Mouse (Mus musculus): ENCODE results near the gene Itsn1.
A peak's percentile ranks its signal among the peaks of the same experiment; 100 is the strongest.

Gene Itsn1

DNA sequence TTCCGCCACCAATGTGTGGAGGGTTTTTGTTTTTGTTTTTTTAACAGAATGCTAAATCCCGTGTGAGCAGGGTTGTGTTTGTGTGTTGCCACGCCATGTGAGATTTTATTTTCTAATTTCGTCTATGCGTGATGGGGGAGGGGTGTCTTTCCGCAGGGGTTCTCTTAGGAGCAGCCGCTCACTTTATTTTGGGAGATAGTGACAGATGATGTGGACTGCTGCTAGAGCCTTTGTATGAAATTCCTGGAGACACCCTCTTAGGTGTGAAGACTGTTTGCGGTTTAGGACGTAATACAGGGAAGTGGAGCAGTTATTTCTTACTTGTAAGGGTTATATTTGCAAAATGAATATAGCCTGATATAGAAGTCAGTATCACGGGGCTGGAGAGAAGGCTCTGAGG is 176.9 kb downstream of the Itsn1 start:
- DNase-seq (ENCODE audit: extremely low spot score): no peak

DNA sequence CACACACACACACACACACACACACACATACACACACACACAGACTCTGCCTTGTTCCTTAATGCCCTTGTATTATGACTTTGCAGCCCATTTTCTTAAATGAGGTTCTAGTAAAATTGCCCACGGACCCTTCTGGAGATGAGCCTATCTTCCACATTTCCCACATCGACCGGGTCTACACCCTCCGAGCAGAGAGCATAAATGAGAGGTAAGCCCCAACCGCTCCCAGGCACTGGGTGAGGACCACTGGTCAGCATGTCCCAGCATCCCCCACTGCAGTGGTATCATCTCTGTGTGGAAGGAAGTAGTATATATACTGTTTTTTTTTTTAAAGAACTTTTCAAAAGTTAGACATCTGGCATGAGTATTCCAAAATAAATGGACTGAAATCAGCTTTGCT is 177.6 kb downstream of the Itsn1 start:
- DNase-seq (ENCODE audit: extremely low spot score): no peak

DNA sequence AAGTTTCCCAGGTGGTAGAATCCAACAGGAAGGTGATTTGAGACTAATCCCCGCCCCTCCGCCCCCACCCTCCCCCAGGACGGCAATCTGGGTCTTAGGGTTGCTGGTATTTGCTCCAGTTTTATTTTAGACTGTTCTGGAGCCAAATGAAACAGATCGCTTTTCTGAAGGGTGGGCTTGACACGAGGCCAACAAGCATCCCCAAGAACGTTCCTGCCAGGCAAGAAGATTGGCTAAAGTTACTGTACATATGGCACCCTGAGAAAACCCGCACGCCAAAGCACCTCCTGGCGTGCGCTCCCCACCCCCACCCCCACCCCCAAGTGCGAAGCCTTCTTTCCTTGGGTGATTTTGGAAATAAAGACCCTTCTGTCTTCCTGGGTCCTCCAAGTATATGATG is 178.1 kb downstream of the Itsn1 start:
- no peak for DNase-seq (ENCODE audit: extremely low spot score)

DNA sequence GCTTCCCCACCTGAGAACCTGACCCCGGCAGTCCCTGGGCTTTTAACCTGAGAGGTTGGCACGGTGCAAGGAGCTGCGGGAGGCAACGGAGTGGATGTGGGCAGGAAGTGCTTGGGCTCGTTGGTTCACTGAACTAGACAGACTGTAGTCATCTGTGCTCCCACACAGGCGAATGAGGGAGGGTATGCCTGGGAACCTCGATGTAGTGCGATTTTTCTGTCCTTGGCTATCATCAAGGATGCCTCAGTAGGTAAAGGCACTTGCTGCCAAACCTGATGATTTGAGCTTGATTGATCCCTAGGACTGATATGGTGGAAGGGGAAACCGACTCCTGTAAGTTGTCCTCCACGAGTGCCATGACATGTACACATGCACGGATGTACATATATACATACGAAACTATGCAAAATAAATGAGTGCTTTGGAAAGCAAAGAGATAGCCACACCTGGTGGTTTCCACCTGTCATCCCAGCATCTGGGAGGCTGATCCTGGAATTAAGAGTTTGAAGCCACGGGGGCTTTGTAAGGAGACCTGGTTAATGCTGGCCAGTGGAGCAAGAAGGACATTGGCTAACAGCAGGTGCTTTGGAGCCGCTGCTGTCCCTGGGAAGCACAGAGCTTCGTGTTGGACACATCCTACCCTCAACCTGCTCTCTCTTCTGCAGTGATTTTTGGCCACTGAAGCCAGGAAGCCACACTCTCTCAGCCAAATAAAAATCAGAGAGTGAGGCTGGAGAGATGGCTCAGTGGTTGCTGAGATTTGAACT is 180.7 kb downstream of the Itsn1 start:
- no peak for DNase-seq (ENCODE audit: extremely low spot score)

DNA sequence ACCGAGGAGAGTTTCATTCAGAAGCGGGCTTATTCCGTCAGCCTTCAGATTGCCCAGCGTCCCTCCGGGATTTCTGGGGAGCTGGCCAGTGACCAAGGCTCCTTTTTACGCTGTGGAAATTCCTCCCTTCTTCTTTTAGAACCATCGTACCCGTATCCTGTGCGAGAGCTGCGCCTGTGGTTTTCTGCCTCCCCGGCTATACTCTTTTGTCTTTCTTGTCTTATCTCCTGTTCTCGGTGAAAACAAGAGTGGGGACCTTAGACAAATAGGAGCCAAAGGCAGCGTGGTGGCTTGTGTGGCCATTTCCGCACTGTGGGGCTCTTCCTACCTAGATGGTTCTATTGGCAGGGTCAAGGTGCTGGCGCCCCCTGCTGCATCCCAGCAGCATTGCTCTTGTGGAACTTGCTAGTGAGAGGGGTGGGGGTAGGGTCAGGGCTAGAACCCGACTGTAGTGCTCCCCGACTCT is 188.6 kb downstream of the Itsn1 start:
- peak; percentile 83 for DNase-seq (ENCODE audit: extremely low spot score)

DNA sequence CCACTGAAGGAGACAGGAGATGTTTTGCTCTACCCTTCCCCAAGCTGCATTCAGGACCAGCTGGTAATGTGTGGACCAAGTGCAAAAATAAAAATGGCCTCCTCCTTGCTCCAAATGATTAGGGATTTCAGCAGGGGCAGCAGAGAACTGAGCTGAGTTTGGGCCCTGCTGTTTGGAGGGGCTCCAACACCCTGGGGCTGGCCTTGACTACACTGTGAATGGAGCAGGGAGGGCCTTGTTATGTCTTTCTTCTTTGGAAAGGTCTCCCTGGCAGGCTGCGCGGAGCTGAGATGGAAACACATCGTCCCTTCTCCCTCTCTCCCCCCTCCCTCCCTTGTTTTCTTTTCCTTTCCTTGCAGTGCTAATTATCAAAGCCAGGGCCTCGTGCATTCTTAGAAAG is 189.4 kb downstream of the Itsn1 start:
- DNase-seq (ENCODE audit: extremely low spot score): no peak

DNA sequence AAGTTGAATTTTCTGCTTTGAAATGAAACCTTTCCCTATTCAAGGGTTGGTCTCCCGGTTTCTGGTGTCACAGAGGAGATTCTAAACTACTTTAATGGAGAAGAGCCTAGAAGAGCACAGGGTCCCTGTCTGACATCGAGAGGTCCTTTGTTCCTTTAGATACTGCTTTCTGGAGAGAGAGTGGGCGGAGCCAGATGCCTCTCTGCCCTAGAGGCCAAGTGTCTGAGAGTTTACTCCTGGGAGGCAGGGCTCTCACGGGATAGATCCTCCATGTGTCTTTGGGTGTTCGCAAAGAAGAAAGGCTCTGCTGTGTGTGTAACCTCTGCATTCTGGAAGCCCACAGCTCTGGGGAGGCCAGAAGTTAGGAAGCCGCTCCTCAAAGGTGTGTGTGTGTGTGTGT is 190.0 kb downstream of the Itsn1 start:
- DNase-seq (ENCODE audit: extremely low spot score): no peak

DNA sequence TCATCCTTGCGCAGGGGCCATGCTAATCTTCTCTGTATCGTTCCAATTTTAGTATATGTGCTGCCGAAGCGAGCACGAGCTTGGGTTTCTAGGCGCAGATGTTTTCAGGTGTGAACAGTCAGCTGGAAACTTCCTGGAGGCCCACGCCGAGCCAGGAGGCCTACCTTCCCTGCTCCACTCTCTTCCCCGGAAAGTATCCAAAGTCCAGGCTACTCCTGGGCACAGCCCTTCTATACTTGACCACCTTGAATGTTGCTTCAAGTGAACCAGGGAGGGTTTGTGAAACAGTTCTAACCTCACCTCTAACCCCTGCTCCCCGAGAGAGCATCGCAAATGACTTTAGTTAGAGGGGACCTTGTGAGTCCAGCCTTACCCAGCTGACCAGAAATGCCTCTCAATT is 192.3 kb downstream of the Itsn1 start:
- no peak for DNase-seq (ENCODE audit: extremely low spot score)

DNA sequence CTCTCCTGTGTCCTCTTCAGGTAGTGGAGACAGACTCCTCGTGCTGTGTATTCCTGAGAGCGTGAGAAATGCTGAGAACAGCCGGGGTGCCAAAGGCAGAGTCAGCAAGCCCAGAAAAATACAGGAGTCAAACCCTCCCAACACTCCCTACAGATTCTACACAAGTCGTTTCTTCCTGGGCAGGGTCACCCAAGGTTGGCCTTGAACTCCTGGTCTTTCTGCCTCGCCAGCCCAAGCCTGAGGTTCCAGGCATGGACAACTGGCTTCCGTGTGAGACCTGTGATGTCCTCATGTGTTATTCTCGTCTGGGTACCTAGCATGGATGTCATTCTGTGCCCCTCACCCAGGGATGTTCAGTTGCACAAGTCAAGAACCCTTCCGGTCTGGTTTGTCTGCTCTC is 193.9 kb downstream of the Itsn1 start:
- DNase-seq (ENCODE audit: extremely low spot score): no peak

DNA sequence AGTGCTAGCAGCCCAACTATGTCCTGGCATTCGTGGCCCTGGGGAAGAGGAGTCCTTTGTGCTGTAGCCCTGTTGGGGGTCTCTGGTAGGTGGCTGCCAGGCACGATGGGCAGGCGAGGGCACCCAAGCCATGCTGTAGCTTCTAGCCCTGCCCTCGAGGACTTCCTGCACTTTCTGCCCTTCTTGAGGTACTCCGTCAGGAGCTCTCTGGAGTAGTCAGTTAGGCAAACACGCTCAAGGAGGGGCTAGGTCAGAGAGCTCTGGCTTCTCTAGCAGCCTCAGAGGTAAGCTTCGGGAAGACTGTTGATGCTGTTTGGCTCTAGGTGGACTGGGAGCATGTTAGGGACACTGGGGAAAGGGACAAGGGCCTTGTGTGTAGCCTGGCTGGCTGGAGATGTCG is 195.3 kb downstream of the Itsn1 start:
- no peak for DNase-seq (ENCODE audit: extremely low spot score)

DNA sequence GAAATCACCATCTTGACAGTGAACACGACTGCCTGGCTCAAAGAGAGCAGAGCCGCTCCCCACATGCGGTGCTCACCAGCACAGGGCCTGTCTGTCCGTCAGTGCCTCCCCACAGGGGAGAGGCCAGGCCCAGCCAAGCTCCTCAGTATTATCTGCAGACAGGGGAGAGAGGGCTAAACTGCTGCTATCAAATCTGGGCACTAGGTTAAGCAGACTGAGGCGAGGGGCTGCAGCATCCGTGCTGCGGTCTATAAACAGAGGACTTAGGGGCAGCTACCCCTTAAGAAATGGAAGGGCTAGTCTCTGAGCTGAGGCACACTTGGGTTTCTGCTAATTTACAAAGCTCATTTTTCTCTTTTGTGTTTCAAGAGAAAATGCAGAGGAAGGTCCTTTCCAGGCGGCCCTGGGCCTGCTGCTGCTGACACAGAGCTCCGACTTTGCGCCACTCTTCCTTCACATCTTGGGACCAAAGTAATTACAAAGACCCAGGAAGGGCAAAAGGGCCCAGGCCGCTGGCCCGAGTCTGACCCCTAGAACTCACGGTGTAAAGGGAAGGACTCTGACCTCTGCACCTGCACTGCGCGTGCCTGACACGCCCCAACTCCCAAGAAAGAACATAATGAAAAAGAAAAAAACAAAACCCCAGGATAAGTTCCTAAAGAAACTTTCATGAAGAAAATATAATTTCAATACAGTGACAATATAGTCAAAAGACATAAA is 199.0 kb downstream of the Itsn1 start:
- no peak for DNase-seq (ENCODE audit: extremely low spot score)

DNA sequence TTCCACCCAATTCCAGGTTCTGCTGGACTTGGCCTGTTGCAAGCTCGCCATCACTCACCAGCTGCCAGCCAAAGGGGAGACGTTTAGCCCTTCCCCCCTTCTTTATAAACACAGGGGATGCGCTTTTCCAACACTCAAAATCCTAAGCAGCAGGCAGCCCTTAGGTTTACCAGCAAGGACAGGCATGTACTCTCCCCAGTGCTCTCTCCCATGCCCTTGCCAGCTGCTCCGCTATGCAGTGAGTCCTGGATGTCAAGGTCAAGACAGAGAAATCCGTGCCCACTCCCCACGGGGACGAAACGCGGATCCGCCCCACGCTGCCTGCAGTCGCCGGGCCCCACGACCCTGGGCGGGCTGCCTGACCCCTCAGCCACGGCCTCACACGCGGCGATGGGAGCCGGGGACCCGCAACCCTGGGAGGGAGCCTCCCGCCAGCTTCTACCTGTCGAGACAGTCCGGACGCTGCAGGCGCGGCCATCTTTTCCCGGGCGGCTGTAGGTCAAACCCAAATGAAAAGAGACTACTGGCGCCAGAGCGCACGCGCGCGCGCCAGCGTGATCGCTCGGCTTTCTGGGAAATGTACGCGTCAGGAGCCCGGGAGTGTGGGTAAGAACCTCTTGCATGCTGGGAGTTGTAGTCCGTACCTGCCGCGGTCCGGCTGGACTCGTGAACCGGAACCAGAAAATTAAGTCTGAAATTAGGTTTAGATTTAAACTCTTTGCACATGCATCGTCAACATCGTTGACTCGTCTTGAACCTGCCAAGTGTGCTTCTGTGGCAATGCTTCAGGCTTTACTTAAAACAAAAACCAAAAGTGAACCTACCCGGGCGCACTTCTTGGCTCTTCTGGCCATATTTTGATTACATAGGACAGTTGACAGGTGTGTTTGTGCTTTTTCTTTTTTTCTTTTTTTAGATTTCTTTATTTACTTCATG is 202.3 kb downstream of the Itsn1 start:
- peak; percentile 93 for DNase-seq (ENCODE audit: extremely low spot score)

DNA sequence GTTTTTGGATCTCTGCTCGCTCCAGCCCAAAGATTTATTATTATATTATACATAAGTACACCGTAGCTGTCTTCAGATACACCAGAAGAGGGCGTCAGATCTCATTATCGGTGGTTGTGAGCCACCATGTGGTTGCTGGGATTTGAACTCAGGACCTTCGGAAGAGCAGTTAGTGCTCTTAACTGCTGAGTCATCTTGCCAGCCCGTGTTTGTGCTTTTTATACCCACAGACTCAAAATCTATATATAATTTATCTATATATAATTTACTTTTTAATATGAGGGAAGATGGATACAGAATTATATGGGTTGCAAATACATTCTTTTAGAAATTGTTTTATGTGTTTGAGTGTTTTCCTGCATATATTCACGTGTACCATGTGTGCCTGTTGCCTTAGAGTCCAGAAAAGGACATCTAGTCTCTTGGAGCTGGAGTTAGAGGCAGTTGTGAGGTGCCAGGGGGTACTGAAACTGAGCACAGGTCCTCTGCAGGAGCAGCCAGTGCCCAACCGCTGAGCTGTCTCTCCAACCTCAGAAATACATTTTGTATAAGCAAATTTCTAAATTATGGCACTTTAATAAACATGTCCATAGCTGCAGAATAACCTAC is 203.1 kb downstream of the Itsn1 start:
- DNase-seq (ENCODE audit: extremely low spot score): no peak

DNA sequence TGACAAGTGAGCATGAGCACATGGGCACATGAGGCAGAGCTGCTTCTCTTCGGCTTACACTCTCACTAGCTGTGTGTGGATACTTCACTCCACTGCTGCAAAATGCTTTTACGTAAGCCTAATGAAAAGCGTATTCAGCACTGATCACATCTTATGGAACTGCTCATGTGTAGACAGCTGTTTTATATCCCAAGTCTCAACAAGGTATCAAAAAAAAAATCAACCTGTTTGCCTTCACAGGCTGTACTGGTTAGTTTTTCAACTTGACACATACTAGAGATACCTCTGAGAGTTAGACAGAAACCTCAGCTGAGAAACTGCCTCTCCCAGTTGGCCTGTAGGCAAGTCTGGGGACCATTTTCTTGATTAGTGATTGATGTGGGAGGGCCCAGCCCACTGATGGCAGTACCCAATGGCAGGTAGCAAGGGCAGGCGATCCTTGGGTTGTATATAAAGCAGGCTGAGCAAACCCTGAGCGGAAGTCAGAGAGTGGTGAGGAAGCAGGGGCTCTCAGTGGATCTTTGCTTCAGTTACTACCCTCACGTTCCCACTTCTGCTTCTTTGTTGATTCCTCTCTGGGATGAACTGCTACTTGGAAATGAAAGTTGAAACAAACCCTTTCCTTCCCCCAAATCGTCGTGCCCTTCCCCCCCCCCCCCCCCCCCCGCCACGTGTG is 203.9 kb downstream of the Itsn1 start:
- no peak for DNase-seq (ENCODE audit: extremely low spot score)

DNA sequence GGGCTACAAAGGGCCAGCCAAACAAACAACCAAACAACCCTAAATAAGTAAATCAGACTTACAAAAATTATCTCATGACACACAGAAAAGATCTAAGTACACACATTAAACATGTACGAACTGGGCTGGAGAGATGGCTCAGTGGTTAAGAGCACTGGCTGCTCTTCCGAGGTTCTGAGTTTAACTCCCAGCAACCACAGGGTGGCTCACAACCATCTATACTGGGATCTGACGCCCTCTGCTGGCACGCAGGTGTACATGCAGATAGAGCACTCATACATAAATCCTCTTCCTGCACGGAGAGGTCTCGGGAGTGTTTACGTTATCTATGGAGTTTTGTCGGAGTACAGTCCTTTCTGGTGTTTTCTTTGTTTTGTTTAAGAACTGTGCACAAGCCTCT is 206.0 kb downstream of the Itsn1 start:
- DNase-seq (ENCODE audit: extremely low spot score): no peak

DNA sequence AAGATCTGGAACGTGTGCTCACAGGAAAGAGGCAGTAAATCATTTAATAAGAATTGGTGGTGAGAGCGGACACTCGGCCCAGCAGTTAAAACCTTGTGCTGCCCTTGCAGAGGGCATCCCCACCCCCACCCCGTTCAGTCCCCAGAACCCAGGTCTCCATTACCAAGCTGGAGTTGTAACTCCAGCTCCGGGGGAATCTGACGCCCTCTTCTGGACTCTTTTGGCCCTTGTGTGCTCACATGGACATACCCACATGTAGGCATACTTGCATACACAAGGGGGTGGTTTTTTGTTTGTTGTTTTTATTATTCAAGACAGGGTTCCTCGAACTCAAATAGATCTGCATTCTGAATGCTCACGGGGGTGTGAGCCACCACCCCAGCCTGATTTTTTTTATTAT is 206.6 kb downstream of the Itsn1 start:
- DNase-seq (ENCODE audit: extremely low spot score): no peak

DNA sequence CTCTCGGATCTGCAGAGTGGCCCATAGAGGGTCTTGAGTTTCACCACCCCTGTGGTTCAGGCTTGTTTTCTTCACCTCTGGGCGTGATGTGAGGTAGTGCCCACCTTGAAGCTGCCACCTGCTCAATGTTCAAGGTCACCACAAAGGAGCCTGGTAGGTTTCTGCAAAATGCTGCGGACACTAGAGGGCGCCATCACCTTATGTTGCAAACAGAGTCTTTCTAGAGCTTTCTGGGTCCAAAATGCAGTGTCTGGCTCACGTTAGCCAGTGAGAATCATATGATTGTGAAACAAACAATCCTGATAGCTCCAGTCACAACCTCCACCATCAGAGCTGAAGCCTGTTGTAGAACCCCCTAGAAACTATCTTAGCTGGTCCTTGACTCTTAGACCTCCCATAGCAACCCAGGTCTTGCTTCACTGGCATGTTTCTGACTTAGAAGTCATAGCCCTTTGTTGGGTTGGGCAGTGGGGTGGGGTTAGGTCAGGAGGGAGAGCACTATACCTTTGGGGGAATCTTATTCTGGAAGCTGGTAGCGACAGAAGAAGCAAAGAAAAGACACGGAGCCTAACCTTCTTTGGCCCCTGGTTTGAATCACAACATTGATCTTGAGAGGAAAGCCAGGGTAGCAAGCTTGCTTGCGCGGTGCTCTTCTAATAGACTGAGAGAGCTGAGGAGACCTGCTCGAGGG is 207.4 kb downstream of the Itsn1 start:
- peak; percentile 80 for DNase-seq (ENCODE audit: extremely low spot score)

DNA sequence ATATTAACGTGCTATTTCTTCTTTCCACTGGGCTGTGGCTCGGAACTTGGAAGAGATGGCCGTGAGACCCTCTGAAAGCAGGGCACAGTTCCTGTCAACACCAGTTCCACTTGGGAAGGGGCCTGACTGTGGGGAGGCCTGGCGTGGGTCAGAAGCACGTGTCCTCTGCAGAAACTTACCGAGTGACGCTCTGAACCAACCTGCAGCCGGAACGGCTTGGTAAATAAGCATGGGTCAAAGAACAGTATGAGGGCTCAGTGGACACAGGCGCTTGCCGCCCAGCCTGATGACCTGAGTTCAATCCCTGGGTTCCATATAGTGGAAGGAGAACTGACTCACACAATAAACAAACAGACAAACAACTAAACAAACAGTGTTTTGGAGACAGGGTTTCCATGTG is 208.2 kb downstream of the Itsn1 start:
- no peak for DNase-seq (ENCODE audit: extremely low spot score)

DNA sequence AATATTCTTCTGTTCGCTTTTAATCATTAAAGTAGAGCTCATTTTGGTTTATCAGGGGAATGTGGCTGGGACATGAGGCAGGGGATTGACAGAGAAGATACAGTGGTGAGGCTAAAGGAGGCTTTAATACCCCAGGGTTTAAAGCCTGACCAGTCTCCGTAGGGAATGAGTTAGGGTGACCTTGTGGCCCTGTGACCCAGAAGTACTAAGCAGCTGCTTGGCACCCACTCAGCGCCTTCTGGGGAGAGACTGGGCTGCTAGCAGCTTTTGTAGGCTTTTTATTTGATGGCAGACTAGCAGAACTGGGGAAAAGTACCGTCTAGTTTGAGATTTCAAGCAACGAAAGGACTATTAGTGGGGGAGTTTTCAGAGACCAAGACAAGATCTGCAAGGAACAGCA is 209.1 kb downstream of the Itsn1 start:
- no peak for DNase-seq (ENCODE audit: extremely low spot score)

DNA sequence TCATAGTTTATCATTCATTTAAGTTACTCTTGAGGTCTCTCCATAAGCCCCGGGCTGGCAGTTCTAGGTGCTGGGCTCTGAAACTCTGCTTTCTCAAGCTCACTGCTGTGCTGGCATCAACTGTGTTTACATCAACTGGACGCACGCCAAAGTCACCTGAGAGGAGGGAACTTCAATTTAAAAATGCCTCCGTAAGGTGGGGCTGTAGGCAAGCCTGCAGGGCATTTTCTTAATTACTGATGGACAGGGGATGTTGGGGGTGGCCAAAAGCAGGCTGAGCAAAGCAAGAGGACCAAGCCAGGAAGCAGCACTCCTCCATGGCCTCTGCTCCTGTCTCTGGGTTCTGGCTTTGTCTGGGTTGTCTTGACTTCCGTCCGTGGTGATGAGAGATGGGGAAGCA is 211.6 kb downstream of the Itsn1 start:
- DNase-seq (ENCODE audit: extremely low spot score): no peak

DNA sequence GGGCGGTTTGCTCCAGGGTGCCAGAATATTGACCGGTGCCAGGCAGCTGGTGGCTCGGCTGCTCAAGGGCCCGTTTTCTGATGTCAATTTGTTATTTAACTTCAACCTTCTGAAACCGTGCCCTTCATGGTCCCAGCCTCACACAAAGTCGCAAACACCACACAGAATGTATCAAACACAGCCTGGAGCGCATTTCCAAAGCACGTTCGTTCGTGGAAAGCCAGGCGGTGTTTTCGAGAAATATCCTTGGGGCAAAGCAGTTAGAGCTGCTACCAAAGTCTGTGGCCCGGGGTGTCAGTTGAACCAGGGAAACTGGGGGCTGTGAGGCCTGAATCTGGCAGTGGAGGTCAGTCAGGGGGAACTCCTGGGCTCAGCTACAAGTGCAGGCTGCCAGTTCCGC is 213.1 kb downstream of the Itsn1 start:
- no peak for DNase-seq (ENCODE audit: extremely low spot score)
